Mouse (Mus musculus) heart, embryonic 10.5 days (tissue): ENCODE measurements around the gene Bcl2l1. TPM values are rescaled to one million over a fixed set of nuclear protein-coding genes. Genes with fewer than 3 reads are reported as not detected.

ENCODE experiments used
- DNase-seq: peaks from one replicate; pipeline ENCODE4 v3.0.0-alpha.2; 2017; ENCODE audit warnings: low spot score
- H3K27ac ChIP-seq: fragments of 300-500 bp; sonication (generic); 2 replicates; pipeline ENCODE4 v1.5.1; 2016; ENCODE audit warnings: mild to moderate bottlenecking
- H3K27me3 ChIP-seq: fragments of 300-500 bp; sonication (generic); 2 replicates; pipeline ENCODE4 v1.6.1; 2016; ENCODE audit warnings: mild to moderate bottlenecking; ENCODE audit not compliant: poor library complexity, insufficient read depth, severe bottlenecking
- H3K36me3 ChIP-seq: fragments of 300-500 bp; sonication (generic); 2 replicates; pipeline ENCODE4 v1.6.1; 2016; ENCODE audit warnings: mild to moderate bottlenecking, moderate library complexity
- H3K4me1 ChIP-seq: fragments of 300-500 bp; sonication (generic); 2 replicates; pipeline ENCODE4 v1.6.1; 2016; ENCODE audit warnings: mild to moderate bottlenecking
- H3K4me3 ChIP-seq: fragments of 300-500 bp; sonication (generic); 2 replicates; pipeline ENCODE4 v1.5.1; 2016; ENCODE audit warnings: mild to moderate bottlenecking, moderate library complexity
- H3K9me3 ChIP-seq: fragments of 300-500 bp; sonication (generic); 2 replicates; pipeline ENCODE4 v1.6.1; 2016; ENCODE audit warnings: mild to moderate bottlenecking, moderate library complexity
- WGBS: fragments of 180-500 bp; shearing (Covaris S2); methylation state at CpG from one replicate; pipeline ENCODE4 v1.1.7; 2016; 5-methylcytosine and 5-hydroxymethylcytosine counted together
- polyA plus RNA-seq: library from polyadenylated mRNA; unstranded; fragments of >200 nt; fragmentation: Nextera tagmentation; extraction: Ambion mirVana; gene quantifications from 2 replicates; pipeline ENCODE4 v1.2.1, GENCODE M21; 2016

Bcl2l1 gene
- polyA plus RNA-seq, 1 experiment from 2014 or later: 76.2 TPM

GRCm38 (mm10) chr2:152830021-152830921 is 1.3 kb downstream of the Bcl2l1 start:
- H3K4me1 ChIP-seq: peaks cover 46% of the 10 kb centered on the region

GRCm38 (mm10) chr2:152829367-152829881 is 2.1 kb downstream of the Bcl2l1 start:
- Histone ChIP-seq H3K36me3 (peaks cover 6% of the 10 kb centered on the region; the same call in 1 of the 2 replicates), H3K27ac (peak overlapping the region; percentile 99), H3K27me3 (no peaks in the 10 kb centered on the region), H3K4me3 (peak overlapping the region; percentile 79), H3K9me3 (no peaks in the 10 kb centered on the region), H3K4me1 (peaks cover 54% of the 10 kb centered on the region)
- no peak for DNase-seq
- 70% methylated on average over 23 of the region's 23 CpGs for WGBS

More at GRCm38 (mm10) chr2:152830021-152830921, 1.3 kb downstream of the Bcl2l1 start:
- H3K4me3 ChIP-seq: peak overlapping the region; percentile 79
- H3K9me3 ChIP-seq: no peaks in the 10 kb centered on the region
- peak; percentile 93 for DNase-seq
- WGBS: 2% methylated on average over 31 of the region's 31 CpGs
- H3K27ac ChIP-seq: peak overlapping the region; percentile 99
- H3K27me3 ChIP-seq: no peaks in the 10 kb centered on the region
- H3K36me3 ChIP-seq: peaks cover 5% of the 10 kb centered on the region; the same call in 1 of the 2 replicates

GRCm38 (mm10) chr2:152828532-152828931 is 3.0 kb downstream of the Bcl2l1 start:
- H3K9me3 ChIP-seq: no peaks in the 10 kb centered on the region
- peaks cover 54% of the 10 kb centered on the region for H3K4me1 ChIP-seq
- H3K36me3 ChIP-seq: peaks cover 12% of the 10 kb centered on the region; the same call in 1 of the 2 replicates
- 38% methylated on average over 1 of the region's 1 CpGs for WGBS
- peak overlapping the region; percentile 79 for H3K4me3 ChIP-seq
- peak overlapping the region; percentile 99 for H3K27ac ChIP-seq
- no peaks in the 10 kb centered on the region for H3K27me3 ChIP-seq
- no peak for DNase-seq

GRCm38 (mm10) chr2:152828011-152828370 is 3.5 kb downstream of the Bcl2l1 start:
- no peaks in the 10 kb centered on the region for H3K27me3 ChIP-seq
- H3K4me1 ChIP-seq: peaks cover 54% of the 10 kb centered on the region
- peaks cover 12% of the 10 kb centered on the region; the same call in 1 of the 2 replicates for H3K36me3 ChIP-seq
- peak overlapping the region; percentile 79 for H3K4me3 ChIP-seq
- H3K27ac ChIP-seq: peak overlapping the region; percentile 99
- H3K9me3 ChIP-seq: no peaks in the 10 kb centered on the region
- 57% methylated on average over 4 of the region's 4 CpGs for WGBS
- DNase-seq: no peak

GRCm38 (mm10) chr2:152827321-152828010 is 4.1 kb downstream of the Bcl2l1 start:
- Histone ChIP-seq H3K27me3 (no peaks in the 10 kb centered on the region), H3K9me3 (no peaks in the 10 kb centered on the region), H3K4me1 (peaks cover 57% of the 10 kb centered on the region), H3K27ac (peak overlapping the region; percentile 99), H3K4me3 (peak overlapping the region; percentile 79), H3K36me3 (peaks cover 14% of the 10 kb centered on the region; the same call in 1 of the 2 replicates)
- 70% methylated on average over 8 of the region's 8 CpGs for WGBS
- no peak for DNase-seq

- Histone ChIP-seq H3K4me3 (no peak overlapping the region), H3K4me1 (peaks cover 65% of the 10 kb centered on the region), H3K9me3 (no peaks in the 10 kb centered on the region), H3K27ac (no peak overlapping the region), H3K27me3 (no peaks in the 10 kb centered on the region), H3K36me3 (peaks cover 14% of the 10 kb centered on the region; the same call in 1 of the 2 replicates)
- WGBS: 70% methylated on average over 3 of the region's 3 CpGs
- DNase-seq: no peak
Observed at GRCm38 (mm10) chr2:152826481-152826880, 5.0 kb downstream of the Bcl2l1 start.

GRCm38 (mm10) chr2:152825713-152826112 is 5.8 kb downstream of the Bcl2l1 start:
- DNase-seq: no peak
- Histone ChIP-seq H3K9me3 (no peaks in the 10 kb centered on the region), H3K4me3 (no peak overlapping the region), H3K4me1 (peaks cover 73% of the 10 kb centered on the region), H3K36me3 (peaks cover 14% of the 10 kb centered on the region; the same call in 1 of the 2 replicates), H3K27ac (peak overlapping the region; percentile 39; the same call in 1 of the 2 replicates), H3K27me3 (no peaks in the 10 kb centered on the region)
- WGBS: 84% methylated on average over 2 of the region's 2 CpGs

GRCm38 (mm10) chr2:152825168-152825697 is 6.3 kb downstream of the Bcl2l1 start:
- Histone ChIP-seq H3K9me3 (no peaks in the 10 kb centered on the region), H3K27ac (peak overlapping the region; percentile 39; the same call in 1 of the 2 replicates), H3K27me3 (no peaks in the 10 kb centered on the region), H3K4me1 (peaks cover 78% of the 10 kb centered on the region), H3K36me3 (peaks cover 14% of the 10 kb centered on the region; the same call in 1 of the 2 replicates), H3K4me3 (no peak overlapping the region)
- DNase-seq: no peak
- 55% methylated on average over 4 of the region's 4 CpGs for WGBS

GRCm38 (mm10) chr2:152824438-152825167 is 6.9 kb downstream of the Bcl2l1 start:
- WGBS: 61% methylated on average over 3 of the region's 3 CpGs
- H3K36me3 ChIP-seq: peaks cover 15% of the 10 kb centered on the region; the same call in 1 of the 2 replicates
- H3K4me1 ChIP-seq: peaks cover 79% of the 10 kb centered on the region
- no peak overlapping the region for H3K4me3 ChIP-seq
- no peak overlapping the region for H3K27ac ChIP-seq
- H3K9me3 ChIP-seq: no peaks in the 10 kb centered on the region
- no peaks in the 10 kb centered on the region for H3K27me3 ChIP-seq
- DNase-seq: no peak

- H3K27me3 ChIP-seq: no peaks in the 10 kb centered on the region
- WGBS: 90% methylated on average over 1 of the region's 1 CpGs
- peaks cover 78% of the 10 kb centered on the region for H3K4me1 ChIP-seq
- no peaks in the 10 kb centered on the region for H3K9me3 ChIP-seq
- no peak for DNase-seq
- H3K4me3 ChIP-seq: no peak overlapping the region
- peaks cover 24% of the 10 kb centered on the region; the same call in 1 of the 2 replicates for H3K36me3 ChIP-seq
- H3K27ac ChIP-seq: no peak overlapping the region
Observed at GRCm38 (mm10) chr2:152823770-152824169, 7.8 kb downstream of the Bcl2l1 start.

GRCm38 (mm10) chr2:152821566-152821965 is 10.0 kb downstream of the Bcl2l1 start:
- no peak overlapping the region for H3K4me3 ChIP-seq
- H3K27ac ChIP-seq: peak overlapping the region; percentile 67; the same call in 1 of the 2 replicates
- DNase-seq: no peak
- H3K4me1 ChIP-seq: peaks cover 76% of the 10 kb centered on the region
- peaks cover 25% of the 10 kb centered on the region; the same call in 1 of the 2 replicates for H3K36me3 ChIP-seq
- H3K27me3 ChIP-seq: no peaks in the 10 kb centered on the region
- H3K9me3 ChIP-seq: no peaks in the 10 kb centered on the region

GRCm38 (mm10) chr2:152821023-152821422 is 10.5 kb downstream of the Bcl2l1 start:
- WGBS: 24% methylated on average over 5 of the region's 5 CpGs
- DNase-seq: no peak

More at GRCm38 (mm10) chr2:152821023-152821422, 10.5 kb downstream of the Bcl2l1 start:
- Histone ChIP-seq H3K9me3 (no peaks in the 10 kb centered on the region), H3K27ac (peak overlapping the region; percentile 67), H3K4me1 (peaks cover 78% of the 10 kb centered on the region), H3K27me3 (no peaks in the 10 kb centered on the region), H3K36me3 (peaks cover 25% of the 10 kb centered on the region; the same call in 1 of the 2 replicates), H3K4me3 (no peak overlapping the region)
